In the genomic region with DNA sequence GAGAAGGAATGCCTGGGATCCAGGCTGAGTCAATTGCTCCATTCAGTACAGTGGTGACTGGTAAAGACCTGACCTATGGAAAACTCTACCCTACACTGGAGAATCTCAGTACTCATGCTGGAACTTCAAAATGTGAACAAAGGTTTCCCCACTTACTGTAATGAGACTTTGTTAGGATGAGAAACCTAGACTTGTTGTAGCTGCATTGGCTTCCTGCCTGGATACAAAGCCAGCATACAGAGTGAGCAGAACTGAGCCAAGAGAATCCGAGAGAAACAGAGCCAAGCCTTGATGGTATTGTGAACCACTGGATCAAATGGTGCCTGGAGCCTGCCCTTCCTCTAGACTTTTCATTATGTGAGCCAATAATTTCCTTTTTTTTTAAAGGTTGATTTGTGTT, we compare ENCODE assay signal across 13 mouse cellular contexts. TPM values are rescaled to one million over a fixed set of nuclear protein-coding genes. Genes with fewer than 3 reads are reported as not detected.
A peak's percentile ranks its signal among the peaks of the same experiment; 100 is the strongest.
DNase-seq lines count a peak whose midpoint lies in the region; ATAC-seq lines count a peak whose summit lies in the region.
"Had no signal": no experiment of that assay in that cellular context is flagged by ENCODE, and none has a peak within 500 bp of the region (broad histone marks: within the 10 kb centered on the region; RNA-seq: fewer than 3 reads in every experiment).

No protein-coding gene starts in this region.

- no peaks in the 10 kb centered on the region for H3K27me3 ChIP-seq in hindbrain, embryonic 15.5 days
- H3K27me3 ChIP-seq in hindbrain, embryonic 12.5 days, result no peaks in the 10 kb centered on the region
- H3K27me3 ChIP-seq in heart, embryonic 10.5 days (ENCODE audit: insufficient read depth, poor library complexity, severe bottlenecking), result no peaks in the 10 kb centered on the region
- H3K27me3 ChIP-seq: heart, embryonic 13.5 days; liver, embryonic 13.5 days; midbrain, embryonic 12.5 days had no signal

- H3K9me3 ChIP-seq in hindbrain, embryonic 15.5 days, result no peaks in the 10 kb centered on the region
- no peaks in the 10 kb centered on the region for H3K9me3 ChIP-seq in hindbrain, embryonic 12.5 days (replicated peaks)
- no peaks in the 10 kb centered on the region for H3K9me3 ChIP-seq in heart, embryonic 10.5 days
- H3K9me3 ChIP-seq: heart, embryonic 13.5 days; liver, embryonic 13.5 days; midbrain, embryonic 12.5 days had no signal

- no peaks in the 10 kb centered on the region for H3K4me1 ChIP-seq in hindbrain, embryonic 15.5 days (replicated peaks)
- no peaks in the 10 kb centered on the region for H3K4me1 ChIP-seq in hindbrain, embryonic 12.5 days
- H3K4me1 ChIP-seq in heart, embryonic 10.5 days, result no peaks in the 10 kb centered on the region
- H3K4me1 ChIP-seq: heart, embryonic 13.5 days; liver, embryonic 13.5 days; midbrain, embryonic 12.5 days had no signal

- WGBS in hindbrain, embryonic 15.5 days, result 63% methylated on average over 1 of the region's 1 CpGs
- WGBS in hindbrain, embryonic 12.5 days, result 76% methylated on average over 1 of the region's 1 CpGs
- WGBS in heart, embryonic 10.5 days, result 85% methylated on average over 1 of the region's 1 CpGs

- no peak overlapping the region for H3K4me3 ChIP-seq in hindbrain, embryonic 15.5 days
- H3K4me3 ChIP-seq in hindbrain, embryonic 12.5 days, result no peak overlapping the region
- H3K4me3 ChIP-seq in heart, embryonic 10.5 days, result no peak overlapping the region
- H3K4me3 ChIP-seq: heart, embryonic 13.5 days; liver, embryonic 13.5 days; midbrain, embryonic 12.5 days had no signal

- H3K9ac ChIP-seq in hindbrain, embryonic 15.5 days, result no peak overlapping the region
- H3K9ac ChIP-seq in hindbrain, embryonic 12.5 days, result no peak overlapping the region
- H3K9ac ChIP-seq: heart, embryonic 13.5 days; liver, embryonic 13.5 days; midbrain, embryonic 12.5 days had no signal

- no peak overlapping the region for H3K4me2 ChIP-seq in hindbrain, embryonic 15.5 days
- no peak overlapping the region for H3K4me2 ChIP-seq in hindbrain, embryonic 12.5 days (replicated peaks)
- H3K4me2 ChIP-seq: heart, embryonic 13.5 days; liver, embryonic 13.5 days; midbrain, embryonic 12.5 days had no signal

- DNase-seq in brain, adult 2 months (ENCODE audit: low read depth, low spot score), result peak; percentile 82
- peak; percentile 30 for DNase-seq in cerebellum, adult 9-10 months
- peak; percentile 7 to 47 for DNase-seq in left cerebral cortex, postnatal 25 days (ENCODE audit: low spot score in 2 of 2)
- no peak for DNase-seq in c-Kit-positive CD71-positive TER-119-positive erythroid progenitor cells, embryonic 14.5 days (ENCODE audit: low spot score)
- no peak for DNase-seq in heart, embryonic 10.5 days (ENCODE audit: low spot score)
- DNase-seq: embryo, embryonic 11 days; gastrocnemius, postnatal 10 days; liver, embryonic 13.5 days; thymus, adult 2 months had no signal

- peak; percentile 65; the same call in 1 of the 2 replicates for ATAC-seq in hindbrain, embryonic 15.5 days (ENCODE audit: low FRiP score, low read depth)
- ATAC-seq in hindbrain, embryonic 12.5 days (ENCODE audit: low FRiP score), result no peak

- no peak overlapping the region for H3K27ac ChIP-seq in hindbrain, embryonic 15.5 days (replicated peaks)
- H3K27ac ChIP-seq in hindbrain, embryonic 12.5 days, result no peak overlapping the region
- H3K27ac ChIP-seq in heart, embryonic 10.5 days, result no peak overlapping the region
- H3K27ac ChIP-seq: heart, embryonic 13.5 days; liver, embryonic 13.5 days; midbrain, embryonic 12.5 days had no signal

- intact Hi-C loops in left cerebral cortex, postnatal 25 days (cut with DNase I), result no loop called here

- H3K36me3 ChIP-seq in hindbrain, embryonic 15.5 days, result no peaks in the 10 kb centered on the region
- H3K36me3 ChIP-seq in hindbrain, embryonic 12.5 days, result no peaks in the 10 kb centered on the region
- no peaks in the 10 kb centered on the region for H3K36me3 ChIP-seq in heart, embryonic 10.5 days
- H3K36me3 ChIP-seq: heart, embryonic 13.5 days; liver, embryonic 13.5 days; midbrain, embryonic 12.5 days had no signal

RNA-seq across cellular contexts. Expression of a gene that starts 28.7 kb away (rescaled TPM):
- polyA plus RNA-seq in hindbrain, embryonic 15.5 days (2015; fragmentation: Nextera tagmentation; extraction: Ambion mirVana), result 16.1 and 17.4 TPM in 2 replicates
- 7.3 and 8.1 TPM in 2 replicates for polyA plus RNA-seq in hindbrain, embryonic 12.5 days (2016; fragmentation: Nextera tagmentation; extraction: Ambion mirVana)
- 10 to 100 TPM; 17.2 to 23.7 TPM for total RNA-seq in left cerebral cortex, postnatal 25 days (2021)
- polyA plus RNA-seq in heart, embryonic 10.5 days (2016; fragmentation: Nextera tagmentation; extraction: Ambion mirVana), result 0.60 and 0.71 TPM in 2 replicates

Comparison
In these comparisons a context has a peak if more than half of its experiments do, and no peak if none do; other contexts are left out.
1. DNase-seq: peak in brain, adult 2 months (single experiment), cerebellum, adult 9-10 months (single experiment) and left cerebral cortex, postnatal 25 days (2 of 2); none in c-Kit-positive CD71-positive TER-119-positive erythroid progenitor cells, embryonic 14.5 days (single experiment) and heart, embryonic 10.5 days (single experiment).